Mouse (Mus musculus) intestine, embryonic 14.5 days (tissue): ENCODE results near the gene Rnf121. TPM values are rescaled to one million over a fixed set of nuclear protein-coding genes. Genes with fewer than 3 reads are reported as not detected.

Experiments
- ATAC-seq: fragments of 200-750 bp; cut with Nextera tagmentation; replicated peaks from 2 replicates; pipeline ENCODE4 v1.8.0; 2017; ENCODE audit warnings: low read depth, moderate number of reproducible peaks, moderate TSS enrichment, moderate library complexity; ENCODE audit not compliant: low FRiP score, low TSS enrichment
- DNase-seq: peaks from one replicate; pipeline ENCODE4 v3.0.0-alpha.2; 2018; ENCODE audit warnings: low spot score
- H3K27ac ChIP-seq: fragments of 300-500 bp; sonication (generic); 2 replicates; pipeline ENCODE4 v1.5.1; 2014; ENCODE audit warnings: low read depth, mild to moderate bottlenecking, control low read depth
- H3K27me3 ChIP-seq: fragments of 300-500 bp; sonication (generic); replicated peaks from 2 replicates; pipeline ENCODE4 v1.6.1; 2014; ENCODE audit warnings: low read length, control low read depth; ENCODE audit not compliant: control insufficient read depth, insufficient read depth
- H3K36me3 ChIP-seq: fragments of 300-500 bp; sonication (generic); 2 replicates; pipeline ENCODE4 v1.6.1; 2014; ENCODE audit warnings: low read length, control low read depth; ENCODE audit not compliant: control insufficient read depth, insufficient read depth
- H3K4me1 ChIP-seq: fragments of 300-500 bp; sonication (generic); replicated peaks from 2 replicates; pipeline ENCODE4 v1.6.1; 2014; ENCODE audit warnings: low read length, control low read depth, mixed read lengths; ENCODE audit not compliant: control insufficient read depth, insufficient read depth
- H3K4me2 ChIP-seq: fragments of 300-500 bp; sonication (generic); 2 replicates; pipeline ENCODE4 v1.6.1; 2014; ENCODE audit warnings: low read length
- H3K4me3 ChIP-seq: fragments of 300-500 bp; sonication (generic); 2 replicates; pipeline ENCODE4 v1.5.1; 2014; ENCODE audit warnings: low read depth, low read length, control low read depth, mixed read lengths
- H3K9ac ChIP-seq: fragments of 300-500 bp; sonication (generic); 2 replicates; pipeline ENCODE4 v1.6.1; 2014; ENCODE audit warnings: mild to moderate bottlenecking, low read length
- H3K9me3 ChIP-seq: fragments of 300-500 bp; sonication (generic); 2 replicates; pipeline ENCODE4 v1.6.1; 2016; ENCODE audit warnings: low read length, control low read depth; ENCODE audit not compliant: control insufficient read depth
- WGBS: fragments of 180-500 bp; shearing (Covaris S2); extraction: QIAGEN DNeasy Blood & Tissue Kit; methylation state at CpG from one replicate; pipeline ENCODE4 v1.1.7; 2014; 5-methylcytosine and 5-hydroxymethylcytosine counted together
- polyA plus RNA-seq: library from polyadenylated mRNA; unstranded; fragments of >200 nt; fragmentation: Nextera tagmentation; extraction: Ambion mirVana; gene quantifications from 2 replicates; pipeline ENCODE4 v1.2.1, GENCODE M21; 2014

Gene Rnf121
- polyA plus RNA-seq, 1 experiment from 2014 or later = 29.3 TPM

DNA sequence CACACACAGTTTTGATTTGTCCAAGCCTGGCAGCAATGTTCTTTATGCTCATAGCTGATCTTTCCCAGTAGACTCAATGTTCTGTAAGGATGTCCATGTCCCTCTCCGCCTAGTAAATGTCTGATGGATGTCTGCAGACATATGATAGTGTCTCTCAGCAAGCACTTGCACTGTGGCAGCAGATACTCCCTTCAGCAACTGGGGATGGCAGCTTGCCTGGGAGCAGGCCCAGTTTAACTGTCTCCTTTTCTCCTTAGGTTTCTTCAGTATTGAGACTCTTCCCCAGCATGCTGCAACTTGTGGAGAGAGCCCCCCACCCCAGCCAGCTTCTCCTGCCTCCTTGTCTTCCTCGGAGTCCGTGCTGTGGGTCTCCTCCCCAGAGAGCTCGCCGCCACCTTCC, 16.5 kb upstream of the Rnf121 start:
- Histone ChIP-seq H3K9ac (no peak overlapping the region), H3K4me2 (no peak overlapping the region), H3K36me3 (peaks cover 69% of the 10 kb centered on the region), H3K4me1 (no peaks in the 10 kb centered on the region), H3K27me3 (no peaks in the 10 kb centered on the region), H3K4me3 (no peak overlapping the region), H3K9me3 (no peaks in the 10 kb centered on the region), H3K27ac (no peak overlapping the region)
- ATAC-seq (no peak), DNase-seq (no peak)
- 97% methylated on average over 5 of the region's 5 CpGs for WGBS

DNA sequence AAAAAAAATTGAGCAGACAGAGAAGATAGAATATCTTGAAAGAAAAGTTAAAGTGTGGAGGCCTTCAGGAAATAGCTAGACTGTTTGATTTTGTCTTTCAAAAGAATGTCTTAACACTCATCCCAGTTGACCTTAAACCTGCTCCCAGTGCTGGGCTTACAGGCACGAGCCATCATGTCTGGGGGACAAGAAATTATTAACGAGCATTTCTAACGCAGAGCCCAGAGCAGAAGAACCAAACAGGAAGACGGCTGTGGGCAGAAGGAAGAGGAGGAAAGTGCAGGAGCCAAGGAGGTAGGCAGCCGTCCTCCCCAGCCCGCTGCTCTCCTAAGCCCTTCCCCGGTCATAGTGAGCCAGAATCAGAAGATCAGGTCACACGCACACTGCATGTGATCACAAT, 15.0 kb upstream of the Rnf121 start:
- Histone ChIP-seq H3K9me3 (no peaks in the 10 kb centered on the region), H3K36me3 (peaks cover 84% of the 10 kb centered on the region), H3K27me3 (no peaks in the 10 kb centered on the region), H3K9ac (no peak overlapping the region), H3K27ac (no peak overlapping the region), H3K4me1 (no peaks in the 10 kb centered on the region), H3K4me3 (no peak overlapping the region), H3K4me2 (no peak overlapping the region)
- 82% methylated on average over 8 of the region's 8 CpGs for WGBS
- DNase-seq (no peak), ATAC-seq (no peak)

DNA sequence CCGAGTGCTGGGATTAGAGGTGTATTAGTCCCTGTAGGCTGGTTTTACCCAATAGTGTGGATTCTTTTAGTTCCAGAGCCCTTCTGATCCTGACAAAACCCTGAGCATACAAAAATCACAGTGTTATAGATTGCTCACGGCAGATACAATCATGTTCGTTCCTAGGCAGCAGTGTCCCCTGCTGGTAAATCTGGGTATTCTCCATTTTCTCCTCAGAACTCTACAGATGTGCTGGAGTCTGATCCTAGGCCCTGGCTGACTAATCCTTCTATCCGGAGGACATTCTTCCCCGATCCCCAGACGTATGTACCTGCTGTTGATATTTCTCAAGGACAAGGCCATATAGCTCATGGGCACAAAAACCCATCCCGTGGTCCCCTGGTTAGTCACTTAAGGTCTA, 13.2 kb upstream of the Rnf121 start:
- no peaks in the 10 kb centered on the region for H3K4me1 ChIP-seq
- H3K9me3 ChIP-seq = no peaks in the 10 kb centered on the region
- no peak for DNase-seq
- H3K4me2 ChIP-seq = no peak overlapping the region
- no peak overlapping the region for H3K4me3 ChIP-seq
- 0 out of 2 replicates have a peak, but pooled peaks have one; percentile 45 for ATAC-seq
- no peaks in the 10 kb centered on the region for H3K27me3 ChIP-seq
- H3K36me3 ChIP-seq = peaks cover 93% of the 10 kb centered on the region
- no peak overlapping the region for H3K9ac ChIP-seq
- WGBS = 72% methylated on average over 7 of the region's 7 CpGs
- no peak overlapping the region for H3K27ac ChIP-seq

- H3K4me3 ChIP-seq = no peak overlapping the region
- DNase-seq = no peak
- peaks cover 93% of the 10 kb centered on the region for H3K36me3 ChIP-seq
- H3K4me1 ChIP-seq = no peaks in the 10 kb centered on the region
- no peak overlapping the region for H3K9ac ChIP-seq
- no peaks in the 10 kb centered on the region for H3K9me3 ChIP-seq
- 82% methylated on average over 7 of the region's 7 CpGs for WGBS
- H3K27me3 ChIP-seq = no peaks in the 10 kb centered on the region
- H3K27ac ChIP-seq = no peak overlapping the region
- no peak overlapping the region for H3K4me2 ChIP-seq
- ATAC-seq = 0 out of 2 replicates have a peak, but pooled peaks have one; percentile 45
Observed at GRCm38 (mm10) chr7:102076714-102077296, 11.5 kb upstream of the Rnf121 start.

- H3K4me1 ChIP-seq = peaks cover 21% of the 10 kb centered on the region
- ATAC-seq = no peak
Observed at GRCm38 (mm10) chr7:102066363-102066762, 1.1 kb upstream of the Rnf121 start.

GRCm38 (mm10) chr7:102064655-102065045, 619 bp downstream of the Rnf121 start:
- Histone ChIP-seq H3K9me3 (no peaks in the 10 kb centered on the region), H3K4me3 (peak overlapping the region; percentile 73), H3K9ac (peak overlapping the region; percentile 57), H3K27me3 (no peaks in the 10 kb centered on the region), H3K4me1 (peaks cover 21% of the 10 kb centered on the region), H3K27ac (peak overlapping the region; percentile 87), H3K36me3 (peaks cover 11% of the 10 kb centered on the region), H3K4me2 (peak overlapping the region; percentile 90)
- ATAC-seq = peak; percentile 22
- WGBS = under 1% methylated on average over 9 of the region's 9 CpGs
- DNase-seq = no peak

More at GRCm38 (mm10) chr7:102066363-102066762, 1.1 kb upstream of the Rnf121 start:
- H3K4me2 ChIP-seq = peak overlapping the region; percentile 90
- peaks cover 14% of the 10 kb centered on the region for H3K36me3 ChIP-seq
- H3K27me3 ChIP-seq = no peaks in the 10 kb centered on the region
- H3K9me3 ChIP-seq = no peaks in the 10 kb centered on the region
- WGBS = 62% methylated on average over 6 of the region's 6 CpGs
- H3K27ac ChIP-seq = peak overlapping the region; percentile 87; the same call in 1 of the 2 replicates
- peak overlapping the region; percentile 73 for H3K4me3 ChIP-seq
- no peak for DNase-seq
- peak overlapping the region; percentile 57 for H3K9ac ChIP-seq

GRCm38 (mm10) chr7:102063891-102064290, 1.4 kb downstream of the Rnf121 start:
- Histone ChIP-seq H3K36me3 (peaks cover 18% of the 10 kb centered on the region), H3K4me1 (peaks cover 21% of the 10 kb centered on the region), H3K27ac (no peak overlapping the region), H3K9ac (no peak overlapping the region), H3K27me3 (no peaks in the 10 kb centered on the region), H3K9me3 (no peaks in the 10 kb centered on the region), H3K4me2 (peak overlapping the region; percentile 90), H3K4me3 (peak overlapping the region; percentile 73)
- ATAC-seq (no peak), DNase-seq (no peak)
- WGBS = 76% methylated on average over 9 of the region's 9 CpGs

DNA sequence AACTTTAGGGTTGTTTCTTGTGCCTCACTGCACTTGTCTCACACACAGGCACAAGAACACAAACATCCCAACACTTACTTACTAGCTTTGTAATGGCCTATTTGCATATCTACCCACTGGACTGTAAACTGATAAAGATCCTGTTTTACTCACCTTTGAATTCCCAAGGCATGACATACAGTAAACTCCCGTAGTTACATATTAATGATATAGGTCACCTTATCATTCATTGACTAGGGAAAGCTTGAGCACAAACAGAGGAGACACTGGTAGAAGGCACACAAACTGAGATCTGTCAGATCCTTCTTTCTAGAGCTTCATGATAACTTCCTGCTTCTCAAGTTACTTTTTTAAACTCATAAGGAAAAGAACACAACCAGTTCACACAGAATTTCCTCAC, 3.1 kb downstream of the Rnf121 start:
- Histone ChIP-seq H3K27ac (no peak overlapping the region; the same call in 1 of the 2 replicates), H3K4me3 (no peak overlapping the region), H3K4me1 (peaks cover 21% of the 10 kb centered on the region), H3K4me2 (peak overlapping the region; percentile 25), H3K36me3 (peaks cover 25% of the 10 kb centered on the region), H3K9ac (no peak overlapping the region), H3K9me3 (no peaks in the 10 kb centered on the region), H3K27me3 (no peaks in the 10 kb centered on the region)
- WGBS = 82% methylated on average over 1 of the region's 1 CpGs
- no peak for ATAC-seq
- DNase-seq = no peak

DNA sequence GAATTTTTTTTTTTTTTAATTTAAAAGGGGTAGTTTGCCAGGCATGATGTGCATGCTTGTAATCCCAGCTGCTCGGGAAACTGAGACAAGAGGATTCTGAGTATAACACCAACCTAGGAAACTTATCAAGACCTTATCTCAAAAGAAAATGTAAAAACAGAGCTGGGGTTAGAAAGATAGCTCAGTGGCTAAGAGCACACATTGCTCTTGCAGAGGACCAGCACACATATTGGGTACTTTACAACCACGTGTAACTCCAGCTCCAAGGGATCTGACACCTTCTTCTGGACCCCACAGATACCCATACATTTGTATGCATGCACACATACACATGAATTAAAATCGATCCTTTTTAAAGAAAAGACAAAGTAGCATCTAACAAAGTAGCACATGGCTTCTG, 3.9 kb downstream of the Rnf121 start:
- H3K9me3 ChIP-seq = no peaks in the 10 kb centered on the region
- H3K27ac ChIP-seq = no peak overlapping the region
- no peaks in the 10 kb centered on the region for H3K27me3 ChIP-seq
- H3K4me1 ChIP-seq = peaks cover 17% of the 10 kb centered on the region
- DNase-seq (no peak), ATAC-seq (no peak)
- no peak overlapping the region for H3K4me2 ChIP-seq
- H3K9ac ChIP-seq = no peak overlapping the region
- H3K36me3 ChIP-seq = peaks cover 33% of the 10 kb centered on the region
- 83% methylated on average over 3 of the region's 3 CpGs for WGBS
- no peak overlapping the region for H3K4me3 ChIP-seq
